Mouse (Mus musculus): ENCODE data around the gene Inhbb.

Inhbb gene

DNA sequence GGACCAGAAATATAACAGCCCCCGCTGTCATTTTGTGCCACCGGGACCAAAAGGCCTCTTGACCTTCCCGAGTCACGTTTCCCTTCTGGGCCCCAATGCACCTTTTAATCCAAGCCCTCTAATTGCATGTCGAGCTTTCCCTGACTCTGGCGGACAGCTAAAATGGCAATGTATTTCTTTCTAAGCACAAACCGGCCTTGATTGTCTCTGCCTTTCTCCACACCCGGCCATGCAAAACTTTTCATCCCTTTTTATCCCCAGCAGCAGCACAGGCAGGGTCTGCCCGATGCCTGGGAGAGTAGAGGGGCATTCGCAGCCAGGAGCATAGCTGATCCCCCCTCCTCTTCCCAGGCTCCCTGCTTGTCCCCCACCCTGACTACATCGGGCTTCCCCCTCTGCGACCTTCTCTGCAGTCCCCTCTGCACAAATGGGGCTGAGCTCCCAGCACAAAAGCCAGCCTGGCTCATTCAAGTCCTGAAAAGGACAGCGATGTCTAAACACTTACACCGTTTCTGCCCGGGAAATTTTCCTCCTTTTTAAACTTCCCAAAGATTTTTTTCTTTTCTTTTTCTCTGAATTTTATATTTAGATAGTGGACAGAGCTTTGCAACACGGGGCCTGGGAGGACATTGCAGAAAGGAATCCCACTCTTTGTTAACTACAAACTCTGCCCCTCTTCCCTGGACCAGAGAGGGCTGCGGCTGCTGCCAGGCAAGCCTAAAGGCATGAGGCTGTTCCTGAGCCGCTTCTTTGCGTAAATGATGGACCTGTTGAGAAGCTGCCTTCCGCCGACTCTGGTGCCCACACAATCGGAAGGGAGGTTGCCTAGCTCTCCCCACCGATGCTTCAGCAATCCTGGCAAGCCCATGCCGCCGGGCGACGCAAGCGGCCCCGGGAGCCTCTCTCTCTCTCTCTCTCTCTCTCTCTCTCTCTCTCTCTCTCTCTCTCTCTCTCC is 2.6 kb downstream of the Inhbb start:
- DNase-seq (ENCODE audit: low spot score) = no peak

- DNase-seq (ENCODE audit: low spot score) = no peak
Measured at GRCm38 (mm10) chr1:119417991-119418390, 4.1 kb downstream of the Inhbb start.

- no peak for DNase-seq (ENCODE audit: low spot score)
Measured at GRCm38 (mm10) chr1:119417542-119417941, 4.5 kb downstream of the Inhbb start.

DNA sequence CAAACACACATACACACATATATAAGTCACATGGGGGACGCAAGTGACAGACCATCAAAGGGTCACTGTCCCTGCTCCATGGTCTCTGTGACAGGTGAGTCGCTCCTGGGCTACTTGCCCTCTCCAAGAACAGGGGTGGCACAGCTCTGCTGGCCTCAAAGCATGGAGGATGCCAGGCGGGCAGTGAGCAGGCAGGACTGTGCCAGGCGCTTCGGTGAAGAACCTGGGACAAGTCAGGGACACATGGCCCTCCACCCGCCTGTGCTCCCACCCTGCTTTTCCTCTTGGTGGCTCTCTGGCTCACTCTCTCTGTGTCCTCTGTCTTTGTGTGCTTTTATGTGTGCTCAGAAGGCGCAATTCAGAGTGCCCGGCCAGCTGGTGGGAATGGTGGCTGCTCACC is 5.4 kb downstream of the Inhbb start:
- no peak for DNase-seq (ENCODE audit: low spot score)

GRCm38 (mm10) chr1:119416177-119416576 is 5.9 kb downstream of the Inhbb start:
- no peak for DNase-seq (ENCODE audit: low spot score)

DNA sequence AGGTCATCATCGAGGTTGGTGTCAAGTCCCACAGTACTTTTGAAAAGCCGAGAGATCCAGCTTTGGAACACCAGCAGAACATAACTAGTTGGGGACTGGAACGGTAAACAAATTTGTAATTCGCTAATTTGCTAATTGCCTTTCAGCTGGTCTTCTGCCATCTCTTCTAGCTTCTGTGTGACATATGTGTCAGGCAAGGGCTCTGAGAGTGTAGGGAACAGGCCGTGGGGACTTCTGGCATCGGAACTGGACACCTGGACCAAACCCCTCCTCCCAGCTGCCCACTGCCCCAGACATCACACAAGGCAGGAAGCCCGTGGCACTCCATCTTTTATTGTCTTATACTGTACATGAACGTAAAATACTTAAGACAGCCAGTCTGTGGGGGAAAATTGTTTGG is 6.9 kb downstream of the Inhbb start:
- DNase-seq (ENCODE audit: low spot score) = no peak

GRCm38 (mm10) chr1:119410661-119411060 is 11.4 kb downstream of the Inhbb start:
- DNase-seq (ENCODE audit: low spot score) = no peak

DNA sequence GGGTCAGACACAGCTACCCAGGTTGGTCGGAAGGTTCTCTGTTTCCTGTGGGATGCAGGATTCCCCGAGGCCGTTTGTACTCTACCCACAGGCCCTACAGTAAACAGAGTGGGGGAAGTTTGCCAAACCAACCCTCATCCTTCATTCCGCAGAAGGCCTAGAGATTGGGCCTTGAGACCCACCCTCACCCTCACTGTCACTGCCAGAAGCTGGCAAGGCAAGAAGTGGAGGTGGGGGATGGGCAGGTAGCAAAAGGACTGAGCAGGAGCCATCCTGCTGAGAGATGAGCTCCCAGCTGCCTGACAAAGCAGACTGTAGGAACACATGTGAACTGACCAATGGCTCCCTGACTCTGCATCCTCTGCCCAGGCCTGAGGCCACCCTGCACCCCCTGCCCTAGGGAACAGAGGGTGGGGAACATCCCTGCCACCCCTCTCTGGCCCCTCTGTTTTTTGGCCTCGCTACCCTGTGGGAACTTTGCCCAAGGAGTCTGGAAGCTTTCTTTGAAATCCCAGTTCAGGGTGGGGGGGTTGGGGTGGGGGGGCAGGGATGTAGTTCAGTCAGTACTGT is 12.4 kb downstream of the Inhbb start:
- DNase-seq (ENCODE audit: low spot score) = no peak

GRCm38 (mm10) chr1:119409106-119409505 is 12.9 kb downstream of the Inhbb start:
- no peak for DNase-seq (ENCODE audit: low spot score)

- no peak for DNase-seq (ENCODE audit: low spot score)
Measured at GRCm38 (mm10) chr1:119407691-119408315, 14.2 kb downstream of the Inhbb start.

GRCm38 (mm10) chr1:119404798-119405197 is 17.2 kb downstream of the Inhbb start:
- DNase-seq (ENCODE audit: low spot score) = no peak

DNA sequence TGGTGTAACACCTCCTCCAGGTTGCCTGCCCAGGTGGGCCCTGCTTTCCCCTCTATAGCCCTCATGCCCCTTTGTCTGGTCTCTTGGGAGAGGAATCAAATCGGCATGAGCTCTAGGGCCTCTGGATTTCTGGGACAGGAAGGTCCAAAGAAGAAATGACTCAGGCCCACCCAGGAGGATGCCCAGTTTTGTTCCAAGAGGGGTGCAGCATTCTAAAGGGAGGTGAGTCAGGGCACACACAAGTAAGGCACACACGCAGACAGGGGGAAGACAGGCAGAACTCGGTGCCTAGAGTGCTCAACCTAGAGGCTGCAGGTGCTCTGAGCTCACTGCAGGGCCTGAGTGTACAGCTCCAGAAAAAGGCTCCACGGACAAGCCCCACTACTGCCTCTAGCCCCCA is 17.7 kb downstream of the Inhbb start:
- no peak for DNase-seq (ENCODE audit: low spot score)

DNA sequence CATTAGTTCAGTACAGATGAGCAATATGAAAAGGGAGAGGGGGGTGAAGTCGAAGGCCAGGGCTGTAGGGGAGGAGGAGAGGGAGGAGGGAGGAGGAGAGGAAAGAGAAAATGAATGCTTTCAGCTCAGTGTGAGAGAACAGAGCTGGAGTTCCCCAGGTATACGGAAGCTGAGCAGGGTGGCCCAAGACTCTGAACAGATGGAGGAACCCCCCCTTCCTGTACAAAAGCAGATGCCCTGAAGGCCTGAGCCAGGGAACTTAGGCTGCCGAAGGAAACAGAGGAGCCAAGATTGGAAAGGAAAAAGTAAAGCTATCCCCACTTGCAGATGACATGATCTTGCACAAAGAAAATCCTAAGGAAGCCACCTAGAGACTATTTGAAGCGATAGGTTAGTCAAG is 20.8 kb downstream of the Inhbb start:
- no peak for DNase-seq (ENCODE audit: low spot score)

GRCm38 (mm10) chr1:119398640-119399039 is 23.4 kb downstream of the Inhbb start:
- DNase-seq (ENCODE audit: low spot score) = no peak

DNA sequence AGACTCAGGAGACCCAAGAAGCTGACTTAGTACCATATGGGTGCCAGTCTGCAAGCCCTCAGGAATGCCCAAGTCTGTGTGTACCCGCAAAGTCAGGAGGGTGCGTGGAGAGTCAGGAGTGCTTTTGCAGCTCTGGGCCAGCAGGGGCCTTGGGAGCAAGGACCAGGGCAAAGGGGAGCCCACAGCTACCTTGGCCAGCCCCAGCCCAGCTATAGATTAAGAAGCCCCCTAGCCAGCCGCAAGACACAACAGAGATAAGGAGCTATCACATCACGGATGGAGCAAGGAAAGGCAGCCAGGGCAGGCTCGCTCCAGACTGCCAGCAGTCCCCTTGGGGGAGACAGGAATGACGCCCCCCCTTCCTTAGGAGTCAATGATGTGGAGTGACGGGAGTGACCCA is 24.2 kb downstream of the Inhbb start:
- DNase-seq (ENCODE audit: low spot score) = no peak

DNA sequence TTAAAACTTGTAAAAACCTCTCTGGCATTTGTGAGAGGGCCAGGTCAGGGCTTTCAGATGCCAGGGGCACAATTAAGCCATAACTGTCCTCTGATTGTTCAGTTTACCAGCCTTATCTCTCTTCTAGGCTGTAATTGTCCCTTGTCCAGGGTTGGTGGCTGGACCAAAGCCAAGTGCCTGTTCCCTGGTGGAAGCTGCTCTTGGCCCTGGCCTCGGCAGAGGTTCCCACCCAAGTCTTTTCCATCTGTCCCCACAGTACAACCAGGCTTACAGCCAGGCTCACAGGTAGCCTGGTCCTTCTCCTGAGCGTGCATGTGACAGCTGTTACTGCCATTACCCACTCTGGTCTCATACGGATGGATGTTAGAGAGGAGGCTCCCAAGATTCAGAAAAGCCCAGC is 30.7 kb downstream of the Inhbb start:
- DNase-seq (ENCODE audit: low spot score) = no peak

- no peak for DNase-seq (ENCODE audit: low spot score)
Measured at GRCm38 (mm10) chr1:119390676-119391075, 31.4 kb downstream of the Inhbb start.

GRCm38 (mm10) chr1:119389771-119390500 is 32.1 kb downstream of the Inhbb start:
- no peak for DNase-seq (ENCODE audit: low spot score)

DNA sequence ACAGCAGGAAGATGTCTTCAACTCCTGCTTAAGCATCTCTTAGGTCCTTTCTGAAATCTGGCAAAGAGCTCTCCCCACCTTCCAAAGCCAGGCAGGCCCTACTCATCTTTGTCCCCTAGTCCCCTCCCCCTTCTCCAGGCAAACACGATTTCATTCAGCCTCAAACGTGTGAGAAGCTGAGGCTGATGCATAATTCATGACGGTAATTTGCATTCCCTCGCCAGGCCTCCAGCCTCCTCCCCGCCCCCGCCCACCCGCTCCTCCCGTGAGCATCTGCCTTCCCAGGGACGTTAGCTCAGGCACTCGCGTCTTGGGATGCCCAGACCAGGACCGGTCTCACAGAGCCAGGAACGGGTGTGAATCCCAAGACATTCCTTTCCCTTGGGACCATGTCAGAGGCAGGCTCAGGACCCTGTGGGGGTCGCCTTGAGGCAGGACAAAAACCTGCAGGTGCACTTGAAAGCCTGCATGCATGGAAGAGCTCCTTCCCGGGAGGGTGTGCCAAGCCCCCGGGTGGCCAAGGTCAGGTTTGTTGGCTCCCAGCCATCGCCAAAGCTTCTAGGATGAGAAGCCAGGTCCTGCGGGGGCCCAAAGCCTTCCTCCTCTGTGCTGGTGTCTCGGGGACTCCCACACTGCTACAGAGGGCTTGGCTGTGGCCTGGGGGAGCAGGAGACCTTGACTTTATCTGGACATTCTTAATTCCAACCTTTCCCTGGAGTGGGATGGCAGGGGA is 33.2 kb downstream of the Inhbb start:
- peak; percentile 3 for DNase-seq (ENCODE audit: low spot score)

- no peak for DNase-seq (ENCODE audit: low spot score)
Measured at GRCm38 (mm10) chr1:119386306-119386705, 35.7 kb downstream of the Inhbb start.

GRCm38 (mm10) chr1:119383916-119384315 is 38.1 kb downstream of the Inhbb start:
- DNase-seq (ENCODE audit: low spot score) = no peak

- no peak for DNase-seq (ENCODE audit: low spot score)
Measured at GRCm38 (mm10) chr1:119380609-119381008, 41.4 kb downstream of the Inhbb start.

Data from yolk sac, embryonic 10.5 days (tissue).